Mouse (Mus musculus) adrenal gland, adult 18-20 months (tissue): ENCODE measurements at regions not wholly inside any gene's neighbourhood (a gene's known extent, or its start where the extent isn't known, plus 50 kb on each side); places are given as distances from the start of the nearest gene placed in this dataset.

Experiments
- DNase-seq, 2 experiments: peaks; one replicate each; pipeline ENCODE4 v3.0.0; 2021 to 2022; ENCODE audit warnings: low spot score in 2 of 2

DNA sequence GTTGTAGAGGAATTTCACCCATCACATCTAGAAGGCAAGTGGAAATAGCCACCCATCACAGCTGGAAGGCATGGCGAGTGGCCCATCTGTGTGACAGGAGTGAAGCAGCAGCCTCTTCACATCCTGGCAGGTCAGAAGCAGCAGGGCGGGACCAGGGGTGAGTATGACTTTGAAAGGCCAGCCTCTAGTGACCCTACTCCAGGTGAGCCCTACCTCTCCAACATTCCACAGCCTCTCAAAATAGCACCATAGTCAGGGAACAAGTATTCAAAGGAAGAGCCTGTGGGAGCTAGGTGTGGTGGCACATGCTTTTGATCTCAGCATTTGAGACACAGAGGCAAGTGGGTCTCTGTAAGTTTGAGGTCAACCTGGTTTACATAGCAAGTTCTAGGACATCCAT lies 284.9 kb downstream of the Hhipl2 start:
- no peak for DNase-seq

DNA sequence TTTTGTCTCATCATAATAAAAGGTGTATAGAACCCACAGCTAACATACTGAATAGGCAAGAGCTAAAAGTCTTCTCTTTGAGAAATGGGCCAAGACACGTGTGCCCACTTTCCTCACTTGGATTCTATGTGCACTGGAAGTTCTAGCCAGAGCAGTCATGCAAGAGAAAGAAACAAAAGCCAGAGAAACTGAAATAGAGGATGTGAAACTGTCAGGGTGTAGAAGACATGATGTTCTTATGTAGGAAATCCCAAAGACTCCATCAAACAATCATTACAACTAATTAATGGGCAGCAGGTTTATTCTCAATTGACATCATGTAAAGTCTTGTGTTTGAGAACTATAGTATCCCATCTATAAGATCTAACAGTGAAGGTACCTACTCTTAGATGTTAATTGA lies 294.9 kb downstream of the Hhipl2 start:
- DNase-seq: no peak

DNA sequence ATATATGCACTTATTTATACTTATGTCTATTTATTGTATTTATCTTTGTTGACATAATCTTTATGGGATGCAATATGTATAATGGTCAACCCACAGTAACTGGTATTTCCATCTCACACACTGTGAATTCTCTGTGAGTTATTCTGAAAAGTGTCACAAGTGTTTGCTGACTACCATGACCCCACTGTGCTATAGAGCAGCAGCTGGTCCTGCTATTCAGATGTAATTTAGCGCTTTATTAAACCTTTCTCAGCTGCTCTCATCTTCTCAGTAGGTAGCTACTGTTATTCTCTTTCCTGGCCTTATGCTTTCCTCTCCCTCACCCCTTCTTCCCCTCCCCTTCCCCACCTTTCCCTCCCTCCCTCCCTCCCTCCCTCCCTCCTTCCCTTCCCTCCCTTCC lies 296.0 kb upstream of the Dusp10 start:
- DNase-seq: no peak

DNA sequence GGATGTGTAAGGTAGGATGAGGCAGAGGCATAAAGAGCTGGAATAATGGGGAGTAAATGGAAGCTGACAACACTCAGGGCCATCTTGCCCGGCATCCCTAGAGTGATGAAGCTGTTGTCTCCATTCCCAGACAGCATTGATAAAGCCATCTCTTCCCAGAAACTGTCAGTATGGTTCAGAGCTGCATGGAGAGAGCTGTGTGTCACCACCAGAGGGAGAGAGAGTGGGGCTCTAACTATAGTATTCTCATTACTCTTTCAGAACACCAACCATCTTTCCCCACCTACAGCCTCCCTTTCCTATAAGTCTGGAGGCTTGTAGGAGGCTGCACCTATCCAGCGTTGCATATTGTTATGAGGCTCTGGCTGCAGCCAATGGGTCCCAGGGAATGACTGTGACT lies 264.0 kb upstream of the Dusp10 start:
- no peak for DNase-seq

DNA sequence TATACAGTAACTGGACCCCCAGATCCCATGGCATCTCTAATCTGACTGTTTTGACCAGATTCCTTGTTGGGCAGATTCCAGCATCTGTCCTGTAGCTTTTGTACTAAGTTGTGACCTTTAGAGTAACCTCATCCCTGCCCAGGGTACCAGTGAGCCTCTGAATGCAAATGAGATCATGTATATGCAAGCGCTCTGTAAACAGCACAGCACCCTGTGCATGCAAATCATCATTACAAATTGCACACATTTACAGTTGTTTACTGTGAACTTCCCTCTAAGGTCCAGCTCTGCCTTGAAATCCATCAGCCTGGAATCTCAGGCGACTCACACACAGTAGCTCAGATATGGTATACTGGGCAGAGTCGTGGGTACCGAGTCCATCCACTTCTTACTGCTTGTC lies 258.6 kb upstream of the Dusp10 start:
- DNase-seq: no peak

DNA sequence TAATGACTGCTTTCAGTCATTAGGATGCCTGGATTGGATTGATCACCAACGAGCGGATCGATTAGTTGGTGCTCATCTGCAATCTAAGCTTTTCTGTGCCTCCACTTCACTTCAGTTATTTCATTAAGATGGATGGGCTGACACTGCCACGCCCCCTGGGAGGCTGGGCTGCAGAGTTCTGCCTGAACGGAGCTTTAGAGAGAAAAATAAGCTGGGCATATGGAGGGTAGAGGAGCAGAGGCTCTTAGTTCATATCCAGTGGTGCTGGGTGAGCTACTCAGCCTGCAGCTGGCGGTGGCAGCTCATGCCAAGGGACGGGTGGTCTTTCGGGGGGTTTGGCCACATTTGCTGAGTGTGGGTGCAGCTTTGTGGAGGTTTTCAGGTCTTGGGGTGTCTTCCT lies 256.4 kb upstream of the Dusp10 start:
- DNase-seq: no peak

DNA sequence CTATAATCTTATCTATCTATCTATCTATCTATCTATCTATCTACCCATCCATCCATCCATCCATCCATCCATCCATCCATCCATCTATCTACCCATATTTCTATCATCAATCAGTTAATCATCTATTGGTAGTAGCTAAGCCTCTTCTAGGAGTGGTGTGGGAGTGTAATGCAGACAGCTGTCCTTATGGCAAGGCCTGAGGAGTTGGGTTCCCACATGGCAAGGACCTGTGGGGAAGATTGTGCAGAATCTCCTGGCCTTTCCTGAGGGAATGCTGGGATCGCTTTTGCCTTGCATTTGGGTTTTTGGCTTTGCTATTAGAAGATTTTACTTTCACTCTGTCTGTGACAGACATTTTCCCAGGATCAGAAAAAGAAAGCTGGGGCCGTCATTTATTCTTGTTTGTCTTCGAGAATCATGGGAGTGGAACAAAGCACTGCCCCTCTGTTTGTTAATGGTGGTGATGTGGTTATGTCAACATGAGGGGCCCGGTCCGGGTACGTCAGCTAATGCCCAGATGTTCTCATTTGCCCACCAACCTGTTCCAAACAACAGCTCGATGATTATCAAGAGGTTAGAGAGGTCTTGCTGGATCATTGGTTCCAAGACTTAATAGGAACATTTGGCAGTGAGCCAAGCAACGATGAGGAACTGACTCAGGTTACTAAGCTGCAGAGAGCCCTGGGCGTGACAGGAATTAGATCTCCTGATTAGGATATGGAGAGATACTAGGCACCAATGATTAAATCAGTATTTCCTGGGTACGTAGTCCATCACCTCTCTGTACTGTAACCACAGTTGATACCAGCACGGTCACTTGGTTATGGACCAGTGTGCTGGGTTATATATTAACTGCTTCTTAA lies 249.0 kb upstream of the Dusp10 start:
- DNase-seq: no peak

DNA sequence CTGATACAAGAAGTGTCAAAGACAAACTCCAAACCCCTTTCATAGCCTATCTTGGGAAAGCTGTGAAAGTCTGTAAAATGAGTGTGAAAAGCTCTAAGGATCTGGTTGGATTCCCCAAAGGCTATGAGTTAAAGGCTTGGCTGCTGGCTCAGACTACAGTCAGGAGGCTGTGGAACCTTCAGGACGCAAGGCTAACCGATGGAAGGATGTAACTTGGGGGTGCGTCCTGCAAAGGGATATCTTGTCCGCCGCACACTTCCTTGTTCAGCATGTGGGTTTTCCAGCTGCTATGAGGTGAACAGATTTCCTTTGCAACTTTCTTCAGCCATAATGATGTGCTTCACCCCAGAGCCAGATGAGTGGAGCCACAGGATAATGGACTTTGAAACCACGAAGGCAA lies 240.3 kb upstream of the Dusp10 start:
- DNase-seq: no peak

DNA sequence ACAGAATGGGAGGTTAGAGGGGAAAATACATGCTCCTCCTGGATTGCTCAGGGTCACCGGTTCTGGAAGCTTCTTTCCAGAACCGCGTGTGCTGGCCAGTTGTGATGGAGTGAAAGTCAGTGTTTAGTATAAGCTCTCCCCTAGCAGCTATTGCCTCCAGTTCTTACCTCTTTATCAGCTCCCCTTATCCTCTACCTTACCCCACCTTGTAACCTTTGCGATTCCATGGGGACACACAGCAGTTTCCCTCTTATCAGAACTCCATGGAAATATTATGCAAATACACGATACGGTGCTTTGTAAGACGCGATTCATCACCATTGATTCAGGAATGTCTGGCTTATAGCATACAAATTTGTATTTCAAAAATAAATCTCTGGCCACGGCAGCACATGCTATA lies 232.9 kb upstream of the Dusp10 start:
- no peak for DNase-seq

DNA sequence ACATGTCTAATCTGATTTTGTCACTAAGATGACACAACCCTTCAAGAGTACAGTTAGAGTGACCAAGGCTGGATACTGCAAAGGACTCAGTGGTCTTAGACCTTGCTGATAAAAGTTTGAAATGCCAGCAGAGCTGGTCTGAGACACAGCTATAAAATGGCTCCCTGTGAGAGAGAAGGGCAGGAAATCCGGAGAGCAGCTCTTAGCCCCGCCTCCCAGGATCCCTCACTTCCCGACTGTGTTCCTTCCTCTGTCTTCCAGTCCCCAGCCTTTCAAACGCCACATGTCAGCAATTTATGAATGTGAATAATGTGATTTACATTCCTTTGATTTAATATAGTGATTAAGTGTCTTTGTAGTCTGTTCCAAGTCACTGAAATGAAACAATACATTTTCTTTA lies 232.3 kb upstream of the Dusp10 start:
- DNase-seq: no peak

DNA sequence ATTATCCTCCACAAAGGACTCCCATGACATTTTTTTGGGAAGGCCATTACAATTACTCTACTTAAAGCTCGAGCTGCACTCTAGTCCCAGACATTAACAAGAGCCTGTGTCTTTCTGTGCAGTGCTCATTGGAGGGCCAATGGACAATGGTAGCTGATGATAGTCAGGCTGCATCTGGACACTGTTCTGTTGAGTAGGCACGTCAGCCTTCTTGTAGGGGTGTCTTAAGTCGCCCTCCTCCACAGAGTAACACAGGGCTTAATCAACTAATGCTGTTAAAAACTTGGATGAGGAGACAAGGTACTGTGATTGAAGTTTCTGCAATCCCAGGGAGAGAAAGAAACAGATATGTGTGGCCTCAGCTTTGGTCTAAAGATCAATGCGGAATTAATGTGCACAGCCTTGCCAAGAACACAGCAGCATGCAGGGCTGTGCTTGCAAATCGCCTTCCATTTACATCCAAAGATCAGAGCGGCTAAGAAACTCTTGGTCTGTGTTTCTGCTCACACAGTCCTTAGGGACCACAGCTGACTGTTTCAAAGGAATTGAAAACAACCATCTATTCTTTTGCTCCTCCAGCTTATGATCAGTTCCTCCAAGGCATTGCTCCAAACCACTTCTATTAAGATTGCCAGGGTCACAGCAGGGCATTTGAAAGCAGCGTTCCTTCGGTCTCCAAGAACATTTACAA lies 229.5 kb upstream of the Dusp10 start:
- no peak for DNase-seq

DNA sequence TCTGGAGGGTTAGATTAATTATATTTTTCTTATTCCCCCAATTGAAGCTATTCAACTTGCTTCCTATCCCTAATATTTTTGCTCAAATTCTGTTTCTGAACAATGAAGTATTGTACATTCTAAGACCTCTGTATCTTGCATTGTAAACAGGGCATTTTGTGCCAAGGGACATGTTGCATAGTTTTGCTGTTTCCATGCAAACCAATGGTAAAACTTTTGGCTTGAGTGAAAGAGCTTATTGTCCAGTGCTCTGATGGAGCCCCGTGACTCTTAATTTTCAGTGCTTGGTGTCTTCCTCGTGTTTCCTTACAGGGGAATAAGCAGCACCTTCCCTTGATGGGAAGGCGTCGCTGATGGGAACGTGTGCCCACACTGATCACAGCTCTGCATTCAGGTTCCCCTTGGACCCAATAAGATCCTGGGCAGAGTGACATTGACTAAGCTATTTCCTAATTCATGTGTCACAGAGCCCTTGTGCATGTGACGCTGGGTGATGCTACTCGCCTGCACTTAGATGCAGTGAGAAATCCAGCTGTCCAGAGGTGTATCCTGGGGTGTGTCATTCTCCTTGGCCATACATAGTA lies 220.8 kb upstream of the Dusp10 start:
- no peak for DNase-seq

DNA sequence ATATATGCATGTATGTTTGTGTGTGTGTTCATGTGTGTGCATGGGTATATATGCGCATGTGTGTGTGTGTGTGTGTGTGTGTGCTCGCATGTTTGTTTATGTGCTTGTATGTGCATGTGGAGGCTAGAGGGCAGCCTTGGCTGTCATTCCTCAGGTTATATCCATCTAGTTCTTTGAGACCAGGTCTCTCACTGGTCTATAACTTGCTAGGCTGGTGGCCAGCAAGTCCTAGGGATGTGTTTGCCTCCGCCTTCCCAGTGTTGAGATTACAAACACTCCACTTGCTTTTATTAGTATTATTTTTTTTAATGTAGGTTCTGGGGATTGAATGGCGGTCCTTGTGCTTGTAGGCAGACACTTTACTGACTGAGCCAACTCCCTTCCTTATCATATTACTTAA lies 219.8 kb upstream of the Dusp10 start:
- DNase-seq: no peak

DNA sequence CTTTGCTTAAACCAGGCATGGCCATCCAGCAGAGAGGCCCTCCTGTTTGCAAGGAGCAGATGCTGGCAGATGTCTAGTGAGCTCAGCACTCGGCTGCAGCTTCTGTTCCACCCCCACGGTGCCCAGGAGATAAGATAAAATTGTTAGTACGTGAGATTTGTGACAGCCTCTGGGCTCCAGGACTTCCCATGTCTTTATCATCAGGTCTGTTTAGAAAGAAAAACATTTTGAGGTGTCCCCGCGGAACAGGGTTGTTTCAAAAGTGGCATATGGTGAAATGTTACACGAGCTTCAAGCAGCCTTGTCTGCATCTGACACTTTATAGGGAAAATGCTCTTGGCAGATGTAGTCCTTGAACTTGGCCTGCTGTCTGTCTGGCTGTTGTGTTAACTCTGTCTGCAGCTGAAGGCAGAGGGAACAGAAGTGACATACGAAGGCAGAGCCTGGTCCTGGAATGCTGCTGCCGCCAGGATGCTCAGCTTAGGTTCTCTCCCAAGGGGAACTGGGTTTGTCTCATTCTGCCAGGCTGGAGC lies 219.1 kb upstream of the Dusp10 start:
- no peak for DNase-seq

DNA sequence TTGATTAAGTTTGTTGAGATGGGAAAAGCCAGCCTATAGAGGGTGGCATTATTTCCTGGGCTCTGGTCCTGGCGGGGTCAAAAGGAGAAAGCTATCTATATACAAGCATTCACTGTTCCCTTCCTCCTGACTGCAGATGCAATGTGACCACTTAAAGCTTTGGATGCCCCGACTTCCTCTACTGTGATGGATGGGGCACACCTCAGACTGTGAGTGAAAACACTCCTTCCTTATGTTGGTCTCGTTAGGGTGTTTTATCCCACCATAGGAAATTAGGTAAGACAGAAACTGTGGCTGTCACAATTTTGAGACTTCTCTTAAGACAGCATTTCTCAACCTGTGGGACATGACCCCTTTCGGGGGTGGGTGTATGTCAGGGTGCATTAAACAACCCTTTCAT lies 210.8 kb upstream of the Dusp10 start:
- no peak for DNase-seq

DNA sequence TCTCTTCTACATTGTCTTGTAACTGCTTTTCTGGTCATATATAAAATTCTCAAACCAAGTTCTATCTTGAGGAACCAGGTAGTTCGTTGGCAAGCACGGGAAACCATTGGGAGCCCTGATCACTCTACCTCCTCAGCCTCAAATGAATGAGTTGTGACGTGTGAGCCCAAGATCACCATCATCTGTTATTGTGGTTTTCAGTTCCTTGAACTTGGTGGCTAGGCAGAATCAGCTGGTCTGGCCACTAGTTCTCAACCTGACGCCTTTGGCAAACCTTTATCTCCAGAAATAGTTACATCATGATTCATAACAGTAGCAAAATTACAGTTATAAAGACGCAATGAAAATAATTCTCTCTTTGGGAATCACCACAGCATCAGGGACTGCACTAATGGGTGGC lies 209.7 kb upstream of the Dusp10 start:
- no peak for DNase-seq

DNA sequence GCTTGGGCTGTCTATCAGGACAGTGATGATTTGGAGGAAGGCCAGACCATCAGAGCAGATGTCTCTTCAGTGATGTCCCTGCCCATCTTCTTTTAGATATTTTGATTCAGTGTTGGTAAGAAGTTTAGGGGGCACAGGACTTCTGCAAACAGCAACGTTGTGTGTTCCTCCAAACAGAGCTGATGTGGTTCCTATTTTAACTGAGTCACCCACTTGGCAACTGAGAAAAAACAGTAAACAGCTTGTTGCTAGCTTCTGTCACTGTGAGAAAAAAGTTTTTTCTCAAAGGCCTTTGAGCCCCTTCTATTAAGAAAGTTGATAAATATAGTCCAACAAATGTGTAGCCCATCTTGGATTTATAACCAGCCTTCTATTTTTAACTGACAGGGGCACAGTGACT lies 209.3 kb upstream of the Dusp10 start:
- no peak for DNase-seq

DNA sequence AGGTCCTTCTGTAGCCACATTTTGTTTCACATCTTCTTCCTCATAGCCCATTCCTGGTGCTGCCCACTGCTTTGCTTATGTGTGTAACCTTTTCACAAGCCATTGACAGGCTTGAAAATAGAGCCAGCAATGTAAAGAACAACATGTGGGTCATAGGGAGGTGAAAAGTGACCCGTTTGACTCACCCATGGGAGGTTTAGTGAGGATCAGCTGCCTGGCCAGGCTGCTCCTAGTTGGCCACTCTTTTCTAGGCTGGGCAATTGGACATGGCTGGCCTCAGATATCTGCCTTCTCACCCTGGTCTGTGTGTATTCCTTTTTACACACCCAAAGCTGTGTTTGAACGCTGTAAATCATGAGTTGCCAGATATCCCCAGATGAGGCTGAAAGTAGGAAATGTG lies 208.8 kb upstream of the Dusp10 start:
- no peak for DNase-seq

DNA sequence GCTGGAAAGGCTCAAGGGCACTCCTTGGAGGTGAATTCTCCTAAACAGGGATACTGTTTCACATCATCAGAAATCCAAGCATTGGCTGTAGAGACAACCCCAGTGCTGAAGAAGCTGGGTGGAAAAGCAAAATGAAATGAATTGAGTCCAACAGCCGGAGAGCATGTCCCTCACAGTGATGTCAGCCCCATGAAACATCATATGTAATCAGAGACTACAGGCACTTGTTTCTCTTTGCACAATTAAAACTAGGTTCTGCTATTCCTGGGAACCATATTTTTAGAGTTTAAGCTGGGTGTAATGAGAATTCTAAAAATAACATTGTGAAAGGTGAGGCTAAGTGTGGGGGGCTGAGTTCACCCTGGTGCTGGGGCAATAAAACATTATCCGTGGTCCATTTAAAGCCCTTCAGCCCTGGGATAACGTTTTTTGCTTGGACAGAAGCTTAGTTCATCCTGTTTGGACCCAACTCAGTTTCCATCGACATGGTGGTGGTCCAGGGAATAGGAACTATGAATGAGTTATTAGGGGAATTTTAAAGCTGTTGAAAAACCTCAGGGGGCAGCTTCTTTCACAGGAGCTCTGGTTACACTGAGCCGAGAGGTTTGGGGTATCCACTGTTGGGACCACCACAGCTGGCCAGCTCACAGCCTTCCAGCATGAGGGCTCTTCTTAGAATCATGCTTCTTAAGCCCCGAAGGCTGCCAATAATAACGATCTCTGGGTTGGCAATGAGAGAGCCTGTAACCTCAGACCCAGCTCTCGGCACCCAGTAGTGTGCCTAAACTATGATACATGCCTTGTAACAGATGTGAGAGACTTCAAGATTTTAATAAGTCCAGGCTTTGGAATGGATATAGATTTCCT lies 206.0 kb upstream of the Dusp10 start:
- no peak for DNase-seq

DNA sequence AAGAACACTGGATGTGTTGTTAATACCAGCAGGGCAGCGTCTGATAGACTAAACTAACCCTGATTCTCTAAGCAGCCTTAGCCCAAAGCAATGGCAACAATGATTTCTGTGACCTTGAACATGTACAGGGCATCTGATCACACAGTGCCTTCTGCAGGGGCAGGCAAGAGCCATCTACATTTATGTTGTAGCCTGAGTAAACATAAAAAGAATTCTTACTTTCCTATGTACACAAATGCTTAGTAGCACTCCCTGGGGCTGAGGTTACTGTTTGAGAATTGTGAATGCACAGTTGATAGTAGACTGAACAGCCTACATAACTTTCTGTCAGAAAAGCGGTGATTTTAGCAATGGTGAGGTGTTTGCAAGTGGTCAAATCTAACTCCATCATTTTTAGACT lies 204.9 kb upstream of the Dusp10 start:
- DNase-seq: no peak

DNA sequence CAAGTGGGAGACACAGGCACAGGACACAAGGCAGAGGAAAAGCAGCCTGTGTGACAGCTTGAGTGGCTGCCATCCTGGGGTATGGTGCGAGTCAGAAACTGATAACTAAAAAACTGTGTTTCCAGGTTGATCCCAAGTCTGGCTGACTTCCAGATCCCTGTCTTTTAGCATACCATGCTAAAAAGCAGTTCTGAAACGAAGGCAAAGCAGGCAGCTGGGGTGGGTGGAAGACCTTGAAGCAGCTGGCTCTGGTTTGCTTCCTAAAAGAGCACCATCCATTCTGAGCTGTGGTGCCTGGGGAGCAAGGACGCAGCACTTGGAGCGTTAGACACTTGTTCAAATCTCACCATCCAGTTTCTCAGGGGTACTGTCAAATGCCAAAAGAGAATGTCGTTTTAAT lies 192.5 kb upstream of the Dusp10 start:
- DNase-seq: no peak
